Mouse (Mus musculus): Measurements from ENCODE around the gene Sgsm1. TPM values are rescaled to one million over a fixed set of nuclear protein-coding genes. Genes with fewer than 3 reads are reported as not detected.
A peak's percentile ranks its signal among the peaks of the same experiment; 100 is the strongest.

Sgsm1 gene
- polyA plus RNA-seq, 1 experiment, result 73.9 TPM

DNA sequence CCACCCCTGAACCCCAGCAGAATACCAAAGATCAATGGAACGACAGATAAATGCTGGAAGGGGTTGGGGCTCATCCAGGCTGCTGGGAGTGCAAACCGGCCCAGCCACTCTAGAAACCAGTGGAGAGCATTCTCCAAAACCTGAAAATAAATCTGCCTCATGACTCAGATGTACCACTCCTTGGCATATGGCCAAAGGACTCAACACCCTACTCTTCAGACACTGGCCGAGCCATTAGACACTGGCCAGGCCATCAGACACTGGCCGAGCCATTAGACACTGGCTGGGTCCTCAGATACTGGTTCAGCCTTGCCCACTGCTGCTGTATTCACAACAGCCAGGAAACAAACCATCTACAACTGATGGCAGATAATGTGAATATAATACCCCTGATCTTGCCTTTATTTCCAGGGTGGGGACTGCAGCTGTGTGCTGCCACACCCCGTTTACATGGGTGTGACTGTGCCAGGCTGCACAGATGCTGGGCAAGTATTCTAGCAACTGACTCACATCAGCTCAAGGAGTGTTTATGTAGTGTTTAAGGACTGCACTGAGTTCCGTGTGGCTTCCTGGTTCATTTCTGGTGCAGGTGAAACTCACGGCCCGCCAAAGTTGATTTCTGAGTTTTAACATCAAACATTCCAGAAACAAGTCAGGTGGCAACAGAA is 61.2 kb downstream of the Sgsm1 start:
- no peaks in the 10 kb centered on the region for H3K4me1 ChIP-seq (ENCODE audit: control insufficient read depth, insufficient read depth, low read length)
- TF ChIP-seq CTCF (IDR thresholded peaks at IDR 0.05; ENCODE audit: borderline replicate concordance, insufficient read depth, low read depth, low read length) (no peak), POLR2A (IDR thresholded peaks at IDR 0.05; ENCODE audit: borderline replicate concordance, insufficient read depth, low read length) (no peak)
- no peaks in the 10 kb centered on the region for H3K27me3 ChIP-seq (ENCODE audit: control insufficient read depth, insufficient read depth, low read length)
- H3K27ac ChIP-seq (ENCODE audit: insufficient read depth, low read length), result no peak overlapping the region
- WGBS, result 61% methylated on average over 8 of the region's 8 CpGs
- DNase-seq, result peak in 1 of 2 experiments; percentile 24
- no peak overlapping the region for H3K4me3 ChIP-seq (replicated peaks; ENCODE audit: insufficient read depth, low read depth, low read length)

- no peaks in the 10 kb centered on the region for H3K4me1 ChIP-seq (ENCODE audit: control insufficient read depth, insufficient read depth, low read length)
- H3K4me3 ChIP-seq (replicated peaks; ENCODE audit: insufficient read depth, low read depth, low read length), result no peak overlapping the region
- WGBS, result 86% methylated on average over 5 of the region's 5 CpGs
- no peaks in the 10 kb centered on the region for H3K27me3 ChIP-seq (ENCODE audit: control insufficient read depth, insufficient read depth, low read length)
- DNase-seq, result no peak
- H3K27ac ChIP-seq (ENCODE audit: insufficient read depth, low read length), result no peak overlapping the region
- no peak for TF ChIP-seq CTCF (IDR thresholded peaks at IDR 0.05; ENCODE audit: borderline replicate concordance, insufficient read depth, low read depth, low read length)
- no peak for TF ChIP-seq POLR2A (IDR thresholded peaks at IDR 0.05; ENCODE audit: borderline replicate concordance, insufficient read depth, low read length)
Observed at GRCm38 (mm10) chr5:113230196-113230595, 80.4 kb downstream of the Sgsm1 start.

GRCm38 (mm10) chr5:113226632-113227102 is 83.9 kb downstream of the Sgsm1 start, which contains the start of gene Tmem211:
Gene Tmem211 (plus strand): TSS chr5:113226909.
- peak; percentile 74 to 85 for DNase-seq
- Histone ChIP-seq H3K27me3 (ENCODE audit: control insufficient read depth, insufficient read depth, low read length) (no peaks in the 10 kb centered on the region), H3K4me1 (ENCODE audit: control insufficient read depth, insufficient read depth, low read length) (no peaks in the 10 kb centered on the region), H3K4me3 (replicated peaks; ENCODE audit: insufficient read depth, low read depth, low read length) (peak within 1 kb of the TSS; percentile 48), H3K27ac (ENCODE audit: insufficient read depth, low read length) (no peak within 1 kb of the TSS)
- TF ChIP-seq POLR2A (IDR thresholded peaks at IDR 0.05; ENCODE audit: borderline replicate concordance, insufficient read depth, low read length) (no peak), CTCF (IDR thresholded peaks at IDR 0.05; ENCODE audit: borderline replicate concordance, insufficient read depth, low read depth, low read length) (peak; percentile 95)
- WGBS, result 1% methylated on average over 13 of the region's 13 CpGs

DNA sequence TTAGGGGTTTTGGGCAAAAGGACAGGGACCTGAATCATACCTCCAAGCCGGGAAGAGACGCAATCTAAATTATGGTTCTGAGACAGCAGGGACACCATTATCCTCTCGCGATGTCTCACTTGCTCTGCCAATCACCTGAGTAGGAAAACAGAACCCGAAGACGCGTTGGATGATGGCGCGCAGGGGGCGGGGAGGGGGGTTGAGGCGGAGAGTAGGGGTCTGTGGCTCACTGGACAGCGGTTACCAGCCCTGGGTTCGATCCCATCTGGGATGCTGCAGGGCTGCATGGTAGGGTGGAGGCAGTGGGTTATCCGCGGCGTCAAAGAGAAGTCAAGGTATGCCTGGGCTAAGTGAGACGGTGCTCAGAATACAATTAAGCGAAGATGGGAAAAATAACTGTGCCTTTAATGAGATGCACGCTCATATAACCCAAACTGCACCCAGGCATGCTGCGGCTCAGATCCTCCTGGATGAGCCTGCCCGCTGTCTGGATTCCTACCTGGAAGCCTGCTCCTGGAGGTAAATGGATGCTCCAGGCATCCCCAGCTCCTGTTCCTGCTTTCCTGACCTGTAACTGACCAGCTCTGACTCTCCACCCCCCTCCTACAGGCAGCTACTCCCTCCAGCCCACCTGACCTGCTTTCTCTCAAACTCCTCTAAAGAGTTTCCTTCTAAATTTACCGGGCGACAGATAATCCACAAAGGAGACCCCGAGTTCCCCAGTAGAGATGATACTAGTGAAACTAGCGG is 84.7 kb downstream of the Sgsm1 start:
- 44% methylated on average over 25 of the region's 25 CpGs for WGBS
- no peak overlapping the region for H3K27ac ChIP-seq (ENCODE audit: insufficient read depth, low read length)
- no peaks in the 10 kb centered on the region for H3K4me1 ChIP-seq (ENCODE audit: control insufficient read depth, insufficient read depth, low read length)

GRCm38 (mm10) chr5:113225271-113225670 is 85.3 kb downstream of the Sgsm1 start:
- Histone ChIP-seq H3K4me3 (replicated peaks; ENCODE audit: insufficient read depth, low read depth, low read length) (no peak overlapping the region), H3K27ac (ENCODE audit: insufficient read depth, low read length) (no peak overlapping the region), H3K4me1 (ENCODE audit: control insufficient read depth, insufficient read depth, low read length) (no peaks in the 10 kb centered on the region), H3K27me3 (ENCODE audit: control insufficient read depth, insufficient read depth, low read length) (no peaks in the 10 kb centered on the region)
- no peak for TF ChIP-seq POLR2A (IDR thresholded peaks at IDR 0.05; ENCODE audit: borderline replicate concordance, insufficient read depth, low read length)
- no peak for TF ChIP-seq CTCF (IDR thresholded peaks at IDR 0.05; ENCODE audit: borderline replicate concordance, insufficient read depth, low read depth, low read length)
- no peak for DNase-seq
- WGBS, result 53% methylated on average over 10 of the region's 10 CpGs

More for the DNA sequence above, 84.7 kb downstream of the Sgsm1 start:
- no peak for DNase-seq
- TF ChIP-seq POLR2A (IDR thresholded peaks at IDR 0.05; ENCODE audit: borderline replicate concordance, insufficient read depth, low read length), result no peak
- no peak for TF ChIP-seq CTCF (IDR thresholded peaks at IDR 0.05; ENCODE audit: borderline replicate concordance, insufficient read depth, low read depth, low read length)
- H3K27me3 ChIP-seq (ENCODE audit: control insufficient read depth, insufficient read depth, low read length), result no peaks in the 10 kb centered on the region
- no peak overlapping the region for H3K4me3 ChIP-seq (replicated peaks; ENCODE audit: insufficient read depth, low read depth, low read length)

DNA sequence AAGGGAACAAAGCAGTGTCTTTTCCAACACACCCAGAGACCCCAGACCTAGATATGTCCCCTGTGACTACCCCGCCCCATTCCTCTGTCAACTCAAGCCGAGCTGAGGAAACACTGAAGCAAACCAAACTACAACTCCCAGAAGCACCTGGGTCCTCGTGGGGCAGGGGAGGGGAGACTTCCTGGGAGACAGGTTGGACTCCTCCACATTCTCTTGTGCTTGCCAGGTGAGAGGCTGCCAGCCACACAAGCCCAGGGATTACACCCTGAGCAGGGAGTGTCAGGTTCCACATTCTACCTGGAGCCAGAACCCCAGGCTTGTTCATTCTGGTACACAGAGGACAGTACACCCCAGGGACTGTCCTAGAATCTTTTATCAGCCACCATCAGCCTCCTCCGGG is 86.7 kb downstream of the Sgsm1 start:
- Histone ChIP-seq H3K4me1 (ENCODE audit: control insufficient read depth, insufficient read depth, low read length) (no peaks in the 10 kb centered on the region), H3K27me3 (ENCODE audit: control insufficient read depth, insufficient read depth, low read length) (no peaks in the 10 kb centered on the region), H3K4me3 (replicated peaks; ENCODE audit: insufficient read depth, low read depth, low read length) (no peak overlapping the region), H3K27ac (ENCODE audit: insufficient read depth, low read length) (no peak overlapping the region)
- no peak for DNase-seq
- TF ChIP-seq POLR2A (IDR thresholded peaks at IDR 0.05; ENCODE audit: borderline replicate concordance, insufficient read depth, low read length), result no peak
- TF ChIP-seq CTCF (IDR thresholded peaks at IDR 0.05; ENCODE audit: borderline replicate concordance, insufficient read depth, low read depth, low read length), result no peak
- WGBS, result 49% methylated on average over 4 of the region's 4 CpGs

GRCm38 (mm10) chr5:113221147-113221865 is 89.3 kb downstream of the Sgsm1 start, which contains the start of gene 2900026A02Rik:
Gene 2900026A02Rik (minus strand): TSS chr5:113221236.
- peak within 1 kb of the TSS; percentile 43 for H3K4me3 ChIP-seq (replicated peaks; ENCODE audit: insufficient read depth, low read depth, low read length)
- peak; percentile 48 to 50 for DNase-seq
- no peaks in the 10 kb centered on the region for H3K27me3 ChIP-seq (ENCODE audit: control insufficient read depth, insufficient read depth, low read length)
- no peak within 1 kb of the TSS for H3K27ac ChIP-seq (ENCODE audit: insufficient read depth, low read length)
- TF ChIP-seq POLR2A (IDR thresholded peaks at IDR 0.05; ENCODE audit: borderline replicate concordance, insufficient read depth, low read length) (no peak), CTCF (IDR thresholded peaks at IDR 0.05; ENCODE audit: borderline replicate concordance, insufficient read depth, low read depth, low read length) (peak; percentile 42; the same call in 1 of the 2 replicates)
- WGBS, result 8% methylated on average over 59 of the region's 62 CpGs
- no peaks in the 10 kb centered on the region for H3K4me1 ChIP-seq (ENCODE audit: control insufficient read depth, insufficient read depth, low read length)

Measured in cerebellum, adult 2 months (tissue).